Mouse (Mus musculus) cortical plate, adult 2 months (tissue): ENCODE measurements at regions not wholly inside any gene's neighbourhood (a gene's known extent, or its start where the extent isn't known, plus 50 kb on each side); places are given as distances from the start of the nearest gene placed in this dataset.

Experiments
- CTCF ChIP-seq: fragments of 200-500 bp; IDR thresholded peaks from 2 replicates; pipeline ENCODE4 v1.5.1; 2011; ENCODE audit warnings: mild to moderate bottlenecking, control low read depth, low read length; ENCODE audit not compliant: insufficient read depth; ENCODE audit errors: extremely low read depth
- POLR2A ChIP-seq: fragments of 200-500 bp; IDR thresholded peaks from 2 replicates; pipeline ENCODE4 v1.6.1; 2011; ENCODE audit warnings: mild to moderate bottlenecking, low read length, control low read depth; ENCODE audit not compliant: insufficient read depth; ENCODE audit errors: extremely low read depth

DNA sequence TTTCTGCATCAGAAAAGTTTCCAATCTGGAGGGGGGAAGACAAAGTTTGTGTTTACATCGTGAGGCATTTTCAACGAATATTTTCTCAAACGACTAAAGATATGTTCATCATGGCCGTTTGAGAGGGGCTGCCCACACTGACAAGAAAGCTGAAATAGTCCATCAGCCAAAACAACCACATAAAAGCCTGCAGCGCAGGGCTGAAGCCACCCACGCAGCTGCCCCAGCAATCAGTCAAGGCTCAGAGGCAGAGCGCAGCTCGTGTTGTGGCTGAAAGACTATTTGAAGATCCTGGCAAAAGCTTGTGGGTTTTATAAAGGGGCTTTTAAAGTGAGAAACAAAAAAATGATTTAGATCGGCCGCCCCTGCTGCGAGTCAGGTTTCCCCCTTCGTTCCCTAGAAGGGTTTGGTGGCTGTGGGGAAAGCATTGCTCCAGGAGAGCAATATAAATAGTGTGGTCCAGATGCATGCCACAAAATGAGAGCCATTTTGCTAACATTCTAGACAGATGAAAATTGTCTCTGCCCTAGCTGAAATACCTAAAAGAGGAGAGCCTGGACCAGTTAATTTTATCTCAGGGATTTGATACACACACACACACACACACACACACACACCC lies 105.0 kb upstream of the Otud4 start:
- no peak for TF ChIP-seq CTCF
- TF ChIP-seq POLR2A, result no peak
